Mouse (Mus musculus) olfactory bulb, adult 2 months (tissue): ENCODE results near the gene Gm10197.

Experiments used
- CTCF ChIP-seq: fragments of 200-500 bp; IDR thresholded peaks from 2 replicates; pipeline ENCODE4 v1.5.1; 2012; ENCODE audit warnings: low read depth, mild to moderate bottlenecking, low read length, moderate library complexity; ENCODE audit not compliant: insufficient read depth
- POLR2A ChIP-seq: fragments of 200-500 bp; IDR thresholded peaks from 2 replicates; pipeline ENCODE4 v1.6.1; 2012; ENCODE audit warnings: mild to moderate bottlenecking, low read depth, low read length, moderate library complexity; ENCODE audit not compliant: insufficient read depth

GRCm38 (mm10) chr19:53375299-53375698 lies 3.7 kb upstream of the Gm10197 start:
- TF ChIP-seq CTCF = no peak
- TF ChIP-seq POLR2A = no peak
